Mouse (Mus musculus): ENCODE measurements around the gene Mettl27. TPM values are rescaled to one million over a fixed set of nuclear protein-coding genes. Genes with fewer than 3 reads are reported as not detected.

Gene Mettl27
- 6.2 and 6.6 TPM in 2 replicates for polyA plus RNA-seq (2012; rRNA removed)

GRCm38 (mm10) chr5:134932179-134932902 lies at the start of gene Mettl27:
TSS of gene Mettl27 (plus strand) at chr5:134932368.

GRCm38 (mm10) chr5:134906633-134907032 lies 25.5 kb upstream of the Mettl27 start, which contains the start of gene Tmem270:
TSS of gene Tmem270 (minus strand) at chr5:134906733.

GRCm38 (mm10) chr5:134915311-134915710 lies 16.9 kb upstream of the Mettl27 start, which contains the start of gene Cldn13:
TSS of gene Cldn13 (minus strand) at chr5:134915526.

GRCm38 (mm10) chr5:134946857-134947255 lies 14.7 kb downstream of the Mettl27 start, which contains the start of gene Cldn4:
TSS of gene Cldn4 (minus strand) at chr5:134946934.

GRCm38 (mm10) chr5:134985633-134986297 lies 53.6 kb downstream of the Mettl27 start, which contains the start of gene Cldn3:
TSS of gene Cldn3 (plus strand) at chr5:134986214.

Other genes with a start within 250 kb of the Mettl27 start
- gene Limk1, start 243.8 kb upstream of the Mettl27 start, polyA plus RNA-seq (2012; rRNA removed): 2.0 and 2.1 TPM in 2 replicates
- 2.8 and 5.4 TPM in 2 replicates for gene Eln, start 185.0 kb upstream of the Mettl27 start, polyA plus RNA-seq (2012; rRNA removed)
- gene Tmem270, start 25.6 kb upstream of the Mettl27 start, polyA plus RNA-seq (2012; rRNA removed): 0.05 and 0.07 TPM in 2 replicates
- 124 and 168 TPM in 2 replicates for gene Cldn13, start 16.8 kb upstream of the Mettl27 start, polyA plus RNA-seq (2012; rRNA removed)
- 0.24 and 0.83 TPM in 2 replicates for gene Cldn4, start 14.6 kb downstream of the Mettl27 start, polyA plus RNA-seq (2012; rRNA removed)
- 0.33 and 0.77 TPM in 2 replicates for gene Cldn3, start 53.8 kb downstream of the Mettl27 start, polyA plus RNA-seq (2012; rRNA removed)
- 24.5 and 27.1 TPM in 2 replicates for gene Abhd11, start 76.8 kb downstream of the Mettl27 start, polyA plus RNA-seq (2012; rRNA removed)
- 1.9 and 2.0 TPM in 2 replicates for gene Stx1a, start 91.1 kb downstream of the Mettl27 start, polyA plus RNA-seq (2012; rRNA removed)
- 7.7 and 9.4 TPM in 2 replicates for gene Dnajc30, start 131.8 kb downstream of the Mettl27 start, polyA plus RNA-seq (2012; rRNA removed)
- gene Bud23, start 132.6 kb downstream of the Mettl27 start, polyA plus RNA-seq (2012; rRNA removed): 35.8 and 43.9 TPM in 2 replicates
- gene Vps37d, start 145.9 kb downstream of the Mettl27 start, polyA plus RNA-seq (2012; rRNA removed): 0.25 and 0.37 TPM in 2 replicates
- 12.3 and 17.8 TPM in 2 replicates for gene Mlxipl, start 157.5 kb downstream of the Mettl27 start, polyA plus RNA-seq (2012; rRNA removed)
- gene Tbl2, start 217.3 kb downstream of the Mettl27 start, polyA plus RNA-seq (2012; rRNA removed): 5.1 and 5.8 TPM in 2 replicates
- 11.7 and 11.8 TPM in 2 replicates for gene Bcl7b, start 235.9 kb downstream of the Mettl27 start, polyA plus RNA-seq (2012; rRNA removed)

All from liver, embryonic 14 days (tissue).